Mouse (Mus musculus): Measurements from ENCODE around the gene Olfr1204. TPM values are rescaled to one million over a fixed set of nuclear protein-coding genes. Genes with fewer than 3 reads are reported as not detected.

The Olfr1204 gene
- not detected in 2 replicates for polyA plus RNA-seq (2014; fragmentation: Nextera tagmentation; extraction: Ambion mirVana)

DNA sequence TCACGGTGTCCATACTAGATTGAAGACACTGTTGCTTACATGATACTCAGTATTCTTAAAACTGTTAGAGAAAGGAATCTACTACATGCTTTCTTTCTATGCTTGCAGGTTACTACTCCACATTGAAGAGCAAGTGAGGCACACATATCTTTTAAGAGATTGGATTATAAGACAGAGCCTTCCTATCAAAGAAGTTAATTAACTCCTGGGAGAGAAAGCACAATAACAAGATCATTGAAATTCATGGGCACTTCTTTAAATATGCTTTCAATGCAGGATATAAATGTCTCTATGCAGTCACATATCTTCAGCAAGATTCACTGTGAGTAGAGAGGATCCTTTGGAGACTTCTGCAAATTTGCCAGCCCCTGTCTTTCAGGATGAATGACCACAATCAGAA lies at the start of gene Olfr1204:
Olfr1204 (plus strand) TSS at position 301 of the 400 bp plus-strand sequence.
- no peaks in the 10 kb centered on the region for H3K9me3 ChIP-seq (ENCODE audit: control insufficient read depth, low read length)
- no peak within 1 kb of the TSS for H3K27ac ChIP-seq (replicated peaks; ENCODE audit: low read depth, low read length)
- H3K9ac ChIP-seq (replicated peaks; ENCODE audit: low read length) = no peak within 1 kb of the TSS
- no peaks in the 10 kb centered on the region for H3K4me1 ChIP-seq (ENCODE audit: control insufficient read depth, insufficient read depth, low read length)
- no peak within 1 kb of the TSS for H3K4me2 ChIP-seq (ENCODE audit: low read length)
- WGBS = 88% methylated on average over 1 of the region's 1 CpGs
- no peaks in the 10 kb centered on the region for H3K27me3 ChIP-seq (ENCODE audit: control insufficient read depth, insufficient read depth, low read length)
- H3K36me3 ChIP-seq (ENCODE audit: control insufficient read depth, insufficient read depth, low read length) = no peaks in the 10 kb centered on the region
- ATAC-seq (ENCODE audit: low FRiP score, low TSS enrichment) = no peak
- DNase-seq = no peak
- H3K4me3 ChIP-seq (replicated peaks; ENCODE audit: low read depth, low read length) = no peak within 1 kb of the TSS

DNA sequence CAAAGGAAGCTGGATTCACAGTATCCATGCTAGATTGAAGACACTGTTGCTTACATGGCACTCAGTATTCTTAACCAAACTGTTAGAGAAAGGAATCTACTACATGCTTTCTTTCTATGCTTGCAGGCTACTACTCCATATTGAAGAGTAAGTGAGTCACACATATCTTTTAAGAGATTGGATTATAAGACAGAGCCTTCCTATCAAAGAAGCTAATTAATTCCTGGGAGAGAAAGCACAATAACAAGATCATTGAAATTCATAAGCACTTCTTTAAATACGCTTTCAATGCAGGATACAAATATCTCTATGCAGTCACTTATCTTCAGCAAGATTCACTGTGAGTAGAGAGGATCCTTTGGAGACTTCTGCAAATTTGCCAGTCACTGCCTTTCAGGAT lies 34.9 kb upstream of the Olfr1204 start, which contains the start of gene Olfr1202:
Olfr1202 (plus strand) TSS at position 301 of the 400 bp plus-strand sequence.
- no peak for ATAC-seq (ENCODE audit: low FRiP score, low TSS enrichment)
- WGBS = 61% methylated on average over 1 of the region's 1 CpGs
- no peak within 1 kb of the TSS for H3K27ac ChIP-seq (replicated peaks; ENCODE audit: low read depth, low read length)

DNA sequence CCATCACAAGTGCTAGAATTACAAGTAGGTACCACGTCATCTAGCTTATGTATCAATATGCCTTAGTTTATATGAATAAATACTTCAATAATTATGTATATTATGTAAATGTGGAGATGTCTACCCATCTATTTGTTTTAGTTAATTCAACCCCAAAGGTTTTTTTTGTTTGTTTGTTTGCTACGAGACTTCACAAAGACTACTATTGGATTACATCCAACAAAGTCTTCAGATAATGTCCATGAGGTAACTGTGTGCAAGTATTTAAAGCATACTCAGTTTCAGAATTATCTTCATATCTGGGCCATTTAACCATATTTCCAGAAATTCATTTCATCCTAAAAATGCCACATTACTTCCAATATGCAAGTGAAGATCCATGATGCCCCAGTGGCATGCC lies 19.7 kb upstream of the Olfr1204 start, which contains the start of gene Olfr1205:
Olfr1205 (plus strand) TSS at position 301 of the 400 bp plus-strand sequence.
- Histone ChIP-seq H3K4me3 (replicated peaks; ENCODE audit: low read depth, low read length) (no peak within 1 kb of the TSS), H3K9me3 (ENCODE audit: control insufficient read depth, low read length) (no peaks in the 10 kb centered on the region), H3K4me2 (ENCODE audit: low read length) (no peak within 1 kb of the TSS), H3K36me3 (ENCODE audit: control insufficient read depth, insufficient read depth, low read length) (no peaks in the 10 kb centered on the region), H3K27ac (replicated peaks; ENCODE audit: low read depth, low read length) (no peak within 1 kb of the TSS), H3K4me1 (ENCODE audit: control insufficient read depth, insufficient read depth, low read length) (no peaks in the 10 kb centered on the region), H3K27me3 (ENCODE audit: control insufficient read depth, insufficient read depth, low read length) (no peaks in the 10 kb centered on the region), H3K9ac (replicated peaks; ENCODE audit: low read length) (no peak within 1 kb of the TSS)
- WGBS = 93% methylated on average over 2 of the region's 2 CpGs
- no peak for DNase-seq
- ATAC-seq (ENCODE audit: low FRiP score, low TSS enrichment) = no peak; the same call in 1 of the 2 replicates

More for the DNA sequence above, 34.9 kb upstream of the Olfr1204 start, which contains the start of gene Olfr1202:
- no peaks in the 10 kb centered on the region for H3K27me3 ChIP-seq (ENCODE audit: control insufficient read depth, insufficient read depth, low read length)
- no peak within 1 kb of the TSS for H3K9ac ChIP-seq (replicated peaks; ENCODE audit: low read length)
- H3K4me2 ChIP-seq (ENCODE audit: low read length) = no peak within 1 kb of the TSS
- H3K4me3 ChIP-seq (replicated peaks; ENCODE audit: low read depth, low read length) = no peak within 1 kb of the TSS
- no peaks in the 10 kb centered on the region for H3K36me3 ChIP-seq (ENCODE audit: control insufficient read depth, insufficient read depth, low read length)
- H3K9me3 ChIP-seq (ENCODE audit: control insufficient read depth, low read length) = no peaks in the 10 kb centered on the region
- H3K4me1 ChIP-seq (ENCODE audit: control insufficient read depth, insufficient read depth, low read length) = no peaks in the 10 kb centered on the region
- no peak for DNase-seq

DNA sequence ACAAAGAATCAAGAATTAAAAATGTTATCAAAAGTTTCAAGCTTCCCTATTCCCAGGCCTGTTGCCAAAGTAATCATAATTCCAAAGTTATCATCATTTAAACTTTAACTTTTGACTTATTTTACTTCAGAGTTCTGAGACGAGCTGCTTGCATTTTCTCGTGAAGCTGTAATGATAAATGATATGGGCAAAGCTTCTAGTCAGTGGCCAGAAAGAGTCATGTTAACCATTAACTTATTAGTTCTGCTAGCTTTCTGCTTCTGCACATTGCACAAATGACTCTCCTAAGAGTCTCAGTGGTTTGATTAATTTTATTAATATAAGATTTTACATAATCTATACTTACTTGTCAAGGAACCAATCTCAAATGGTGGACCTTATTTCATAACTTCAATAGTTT lies 10.6 kb upstream of the Olfr1204 start:
- Histone ChIP-seq H3K36me3 (ENCODE audit: control insufficient read depth, insufficient read depth, low read length) (no peaks in the 10 kb centered on the region), H3K4me1 (ENCODE audit: control insufficient read depth, insufficient read depth, low read length) (no peaks in the 10 kb centered on the region), H3K27ac (replicated peaks; ENCODE audit: low read depth, low read length) (no peak overlapping the region), H3K9me3 (ENCODE audit: control insufficient read depth, low read length) (no peaks in the 10 kb centered on the region), H3K27me3 (ENCODE audit: control insufficient read depth, insufficient read depth, low read length) (no peaks in the 10 kb centered on the region), H3K9ac (replicated peaks; ENCODE audit: low read length) (no peak overlapping the region), H3K4me2 (ENCODE audit: low read length) (no peak overlapping the region), H3K4me3 (replicated peaks; ENCODE audit: low read depth, low read length) (no peak overlapping the region)
- ATAC-seq (ENCODE audit: low FRiP score, low TSS enrichment) = no peak
- DNase-seq = no peak
- WGBS = 95% methylated on average over 2 of the region's 2 CpGs

DNA sequence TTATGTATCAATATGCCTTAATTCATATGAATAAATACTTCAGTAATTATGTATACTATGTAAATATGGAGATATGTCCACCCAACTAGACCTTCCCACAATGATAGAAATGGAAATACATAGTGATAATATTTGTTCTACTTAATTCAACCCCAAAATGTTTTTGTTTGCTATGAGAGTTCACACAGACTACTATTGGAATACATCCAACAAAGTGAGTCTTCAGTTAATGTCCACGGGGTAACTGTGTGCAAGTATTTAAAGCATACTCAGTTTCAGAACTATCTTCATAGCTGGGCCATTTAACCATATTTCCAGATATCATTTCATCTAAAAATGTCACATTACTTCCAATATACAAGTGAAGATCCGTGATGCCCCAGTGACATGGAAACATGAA lies 13.8 kb downstream of the Olfr1204 start, which contains the start of gene Olfr1206:
Olfr1206 (plus strand) TSS at position 301 of the 400 bp plus-strand sequence.
- WGBS = 88% methylated on average over 2 of the region's 2 CpGs
- H3K36me3 ChIP-seq (ENCODE audit: control insufficient read depth, insufficient read depth, low read length) = no peaks in the 10 kb centered on the region

DNA sequence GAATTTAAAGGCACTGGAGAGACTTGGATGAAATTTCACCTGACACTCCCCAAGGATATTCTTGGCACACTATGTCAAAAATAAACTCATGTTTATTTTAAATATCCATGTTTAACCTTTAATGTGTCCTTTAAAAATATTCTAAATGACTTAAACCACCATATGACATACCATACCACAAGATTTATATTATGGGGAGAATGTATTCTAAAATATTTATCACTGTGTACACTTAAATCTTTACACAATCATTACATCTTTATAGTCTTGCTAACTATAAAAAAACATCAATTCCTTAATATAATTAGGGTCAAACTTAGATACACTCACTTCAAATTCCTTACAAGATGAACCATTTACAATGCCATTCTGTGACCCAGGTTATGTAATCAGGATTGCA lies 53.1 kb downstream of the Olfr1204 start, which contains the start of gene Olfr1208:
Olfr1208 (minus strand) TSS at position 101 of the 400 bp plus-strand sequence.
- Histone ChIP-seq H3K9ac (replicated peaks; ENCODE audit: low read length) (no peak within 1 kb of the TSS), H3K9me3 (ENCODE audit: control insufficient read depth, low read length) (no peaks in the 10 kb centered on the region), H3K27ac (replicated peaks; ENCODE audit: low read depth, low read length) (no peak within 1 kb of the TSS), H3K4me1 (ENCODE audit: control insufficient read depth, insufficient read depth, low read length) (no peaks in the 10 kb centered on the region), H3K36me3 (ENCODE audit: control insufficient read depth, insufficient read depth, low read length) (no peaks in the 10 kb centered on the region), H3K4me3 (replicated peaks; ENCODE audit: low read depth, low read length) (no peak within 1 kb of the TSS), H3K4me2 (ENCODE audit: low read length) (no peak within 1 kb of the TSS), H3K27me3 (ENCODE audit: control insufficient read depth, insufficient read depth, low read length) (no peaks in the 10 kb centered on the region)
- no peak for DNase-seq
- ATAC-seq (ENCODE audit: low FRiP score, low TSS enrichment) = no peak

More for the DNA sequence above, 13.8 kb downstream of the Olfr1204 start, which contains the start of gene Olfr1206:
- H3K9ac ChIP-seq (replicated peaks; ENCODE audit: low read length) = no peak within 1 kb of the TSS
- H3K4me1 ChIP-seq (ENCODE audit: control insufficient read depth, insufficient read depth, low read length) = no peaks in the 10 kb centered on the region
- no peak for DNase-seq
- no peak for ATAC-seq (ENCODE audit: low FRiP score, low TSS enrichment)
- no peaks in the 10 kb centered on the region for H3K9me3 ChIP-seq (ENCODE audit: control insufficient read depth, low read length)
- H3K4me3 ChIP-seq (replicated peaks; ENCODE audit: low read depth, low read length) = no peak within 1 kb of the TSS
- no peak within 1 kb of the TSS for H3K27ac ChIP-seq (replicated peaks; ENCODE audit: low read depth, low read length)
- H3K4me2 ChIP-seq (ENCODE audit: low read length) = no peak within 1 kb of the TSS
- H3K27me3 ChIP-seq (ENCODE audit: control insufficient read depth, insufficient read depth, low read length) = no peaks in the 10 kb centered on the region

Other genes starting within 250 kb of the Olfr1204 start
- not detected in 2 replicates for gene Olfr1191-ps1, start 208.8 kb upstream of the Olfr1204 start, polyA plus RNA-seq (2014; fragmentation: Nextera tagmentation; extraction: Ambion mirVana)
- gene Olfr1192-ps1, start 200.8 kb upstream of the Olfr1204 start, polyA plus RNA-seq (2014; fragmentation: Nextera tagmentation; extraction: Ambion mirVana) = not detected in 2 replicates
- gene Olfr1193, start 173.7 kb upstream of the Olfr1204 start, polyA plus RNA-seq (2014; fragmentation: Nextera tagmentation; extraction: Ambion mirVana) = not detected in 2 replicates
- gene Olfr1195, start 160.1 kb upstream of the Olfr1204 start, polyA plus RNA-seq (2014; fragmentation: Nextera tagmentation; extraction: Ambion mirVana) = not detected in 2 replicates
- gene Olfr1196, start 144.7 kb upstream of the Olfr1204 start, polyA plus RNA-seq (2014; fragmentation: Nextera tagmentation; extraction: Ambion mirVana) = not detected in 2 replicates
- gene Olfr1197, start 116.9 kb upstream of the Olfr1204 start, polyA plus RNA-seq (2014; fragmentation: Nextera tagmentation; extraction: Ambion mirVana) = not detected in 2 replicates
- gene Olfr1198, start 97.9 kb upstream of the Olfr1204 start, polyA plus RNA-seq (2014; fragmentation: Nextera tagmentation; extraction: Ambion mirVana) = not detected in 2 replicates
- not detected in 2 replicates for gene Olfr1199, start 88.8 kb upstream of the Olfr1204 start, polyA plus RNA-seq (2014; fragmentation: Nextera tagmentation; extraction: Ambion mirVana)
- gene Olfr1200, start 78.8 kb upstream of the Olfr1204 start, polyA plus RNA-seq (2014; fragmentation: Nextera tagmentation; extraction: Ambion mirVana) = not detected in 2 replicates
- gene Olfr1201, start 56.3 kb upstream of the Olfr1204 start, polyA plus RNA-seq (2014; fragmentation: Nextera tagmentation; extraction: Ambion mirVana) = not detected in 2 replicates
- not detected in 2 replicates for gene Olfr1202, start 34.8 kb upstream of the Olfr1204 start, polyA plus RNA-seq (2014; fragmentation: Nextera tagmentation; extraction: Ambion mirVana)
- not detected in 2 replicates for gene Olfr1205, start 19.6 kb upstream of the Olfr1204 start, polyA plus RNA-seq (2014; fragmentation: Nextera tagmentation; extraction: Ambion mirVana)
- gene Olfr1206, start 13.9 kb downstream of the Olfr1204 start, polyA plus RNA-seq (2014; fragmentation: Nextera tagmentation; extraction: Ambion mirVana) = not detected in 2 replicates
- not detected in 2 replicates for gene Olfr1208, start 53.0 kb downstream of the Olfr1204 start, polyA plus RNA-seq (2014; fragmentation: Nextera tagmentation; extraction: Ambion mirVana)
- gene Olfr1209, start 65.9 kb downstream of the Olfr1204 start, polyA plus RNA-seq (2014; fragmentation: Nextera tagmentation; extraction: Ambion mirVana) = not detected in 2 replicates
- gene Olfr1211, start 88.8 kb downstream of the Olfr1204 start, polyA plus RNA-seq (2014; fragmentation: Nextera tagmentation; extraction: Ambion mirVana) = not detected in 2 replicates
- gene Olfr1212, start 104.7 kb downstream of the Olfr1204 start, polyA plus RNA-seq (2014; fragmentation: Nextera tagmentation; extraction: Ambion mirVana) = not detected in 2 replicates
- gene Gm13762, start 131.0 kb downstream of the Olfr1204 start, polyA plus RNA-seq (2014; fragmentation: Nextera tagmentation; extraction: Ambion mirVana) = not detected in 2 replicates
- not detected in 2 replicates for gene Olfr1214, start 143.4 kb downstream of the Olfr1204 start, polyA plus RNA-seq (2014; fragmentation: Nextera tagmentation; extraction: Ambion mirVana)
- not detected in 2 replicates for gene Olfr1215, start 157.7 kb downstream of the Olfr1204 start, polyA plus RNA-seq (2014; fragmentation: Nextera tagmentation; extraction: Ambion mirVana)
- gene Olfr1216, start 169.0 kb downstream of the Olfr1204 start, polyA plus RNA-seq (2014; fragmentation: Nextera tagmentation; extraction: Ambion mirVana) = not detected in 2 replicates
- not detected in 2 replicates for gene Olfr1217, start 182.8 kb downstream of the Olfr1204 start, polyA plus RNA-seq (2014; fragmentation: Nextera tagmentation; extraction: Ambion mirVana)
- gene Olfr1218, start 211.9 kb downstream of the Olfr1204 start, polyA plus RNA-seq (2014; fragmentation: Nextera tagmentation; extraction: Ambion mirVana) = not detected in 2 replicates
- not detected in 2 replicates for gene Olfr1219, start 234.2 kb downstream of the Olfr1204 start, polyA plus RNA-seq (2014; fragmentation: Nextera tagmentation; extraction: Ambion mirVana)